Mouse (Mus musculus): ENCODE measurements around the gene Crb2. TPM values are rescaled to one million over a fixed set of nuclear protein-coding genes. Genes with fewer than 3 reads are reported as not detected.

Gene Crb2
- polyA plus RNA-seq, 1 experiment from 2014 or later, result 3.2 TPM

DNA sequence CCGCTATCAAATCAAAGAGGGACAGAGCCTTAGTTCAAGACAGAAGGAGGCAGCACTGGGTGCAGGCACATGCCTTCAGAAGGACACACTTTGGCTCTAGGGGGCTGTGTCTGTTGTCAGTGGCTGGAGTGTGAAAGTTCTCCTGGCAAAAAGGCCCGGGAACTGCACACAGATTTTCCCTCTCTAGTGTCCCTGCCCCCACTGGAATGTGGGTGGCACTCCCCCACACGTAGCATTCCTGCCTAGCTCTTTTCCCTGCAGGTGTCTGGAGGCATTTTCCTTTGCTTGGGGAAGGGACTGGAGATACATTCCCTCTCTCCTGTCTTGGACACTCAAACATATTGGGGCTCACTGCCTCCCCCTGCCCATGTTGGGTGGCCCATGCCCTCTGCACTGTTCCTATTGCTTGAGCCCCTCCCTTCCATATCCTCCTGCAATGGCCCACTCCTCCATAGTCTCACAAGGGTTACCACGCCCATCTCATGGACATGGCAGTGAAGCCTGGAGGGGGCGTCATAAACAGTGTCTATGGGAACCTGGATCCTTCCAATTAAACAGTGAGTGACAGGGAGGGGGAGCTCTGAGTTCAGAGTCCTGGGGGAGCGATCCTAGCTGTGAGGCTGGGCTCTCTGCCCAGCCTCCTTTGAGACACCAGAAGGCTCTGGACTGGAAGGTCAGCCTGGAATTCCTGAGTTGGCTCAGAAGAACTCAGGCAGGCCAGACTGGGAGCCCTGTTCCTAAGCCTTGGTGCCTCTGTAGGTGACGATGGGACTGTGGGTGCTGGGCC is 12.3 kb downstream of the Crb2 start:
- Histone ChIP-seq H3K4me2 (replicated peaks; ENCODE audit: low read depth, low read length) (no peak overlapping the region), H3K36me3 (ENCODE audit: control insufficient read depth, insufficient read depth, low read length) (no peaks in the 10 kb centered on the region), H3K27ac (ENCODE audit: low read depth, low read length) (no peak overlapping the region; the same call in 1 of the 2 replicates), H3K4me1 (ENCODE audit: control insufficient read depth, insufficient read depth, low read length) (peaks cover 23% of the 10 kb centered on the region; the same call in 1 of the 2 replicates), H3K9me3 (ENCODE audit: control insufficient read depth, low read length) (no peaks in the 10 kb centered on the region), H3K4me3 (ENCODE audit: low read length) (no peak overlapping the region), H3K27me3 (ENCODE audit: control insufficient read depth, insufficient read depth, low read length) (peaks cover 15% of the 10 kb centered on the region), H3K9ac (ENCODE audit: low read depth, low read length) (no peak overlapping the region)
- WGBS, result 58% methylated on average over 7 of the region's 7 CpGs
- peak; percentile 22; the same call in 1 of the 2 replicates for ATAC-seq (ENCODE audit: low FRiP score, low TSS enrichment)

DNA sequence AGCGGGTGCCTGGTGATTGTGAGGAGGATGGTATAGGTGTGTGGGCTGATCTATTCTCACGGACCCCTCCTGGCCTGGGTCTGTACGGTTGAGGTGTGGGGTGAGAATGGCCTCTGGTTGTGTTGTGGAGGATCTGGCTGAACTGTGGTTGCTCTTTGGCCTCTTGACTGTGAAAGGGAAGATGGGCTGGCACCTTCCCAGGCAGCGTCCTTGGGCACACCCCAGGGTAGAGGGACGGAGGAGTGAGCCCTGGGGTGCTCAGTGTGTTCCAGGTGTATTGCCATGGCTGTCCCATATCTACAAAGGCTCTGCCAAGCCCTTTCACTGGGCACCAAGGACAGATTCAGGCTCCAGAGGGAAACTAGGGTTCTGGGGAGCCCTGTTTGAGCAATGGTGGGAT is 13.0 kb downstream of the Crb2 start:
- H3K9ac ChIP-seq (ENCODE audit: low read depth, low read length), result no peak overlapping the region
- no peak overlapping the region for H3K4me2 ChIP-seq (replicated peaks; ENCODE audit: low read depth, low read length)
- H3K27ac ChIP-seq (ENCODE audit: low read depth, low read length), result no peak overlapping the region
- peaks cover 25% of the 10 kb centered on the region; the same call in 1 of the 2 replicates for H3K4me1 ChIP-seq (ENCODE audit: control insufficient read depth, insufficient read depth, low read length)
- H3K4me3 ChIP-seq (ENCODE audit: low read length), result no peak overlapping the region
- no peaks in the 10 kb centered on the region for H3K9me3 ChIP-seq (ENCODE audit: control insufficient read depth, low read length)
- H3K27me3 ChIP-seq (ENCODE audit: control insufficient read depth, insufficient read depth, low read length), result peaks cover 19% of the 10 kb centered on the region
- no peaks in the 10 kb centered on the region for H3K36me3 ChIP-seq (ENCODE audit: control insufficient read depth, insufficient read depth, low read length)
- 76% methylated on average over 5 of the region's 5 CpGs for WGBS
- no peak for ATAC-seq (ENCODE audit: low FRiP score, low TSS enrichment)

DNA sequence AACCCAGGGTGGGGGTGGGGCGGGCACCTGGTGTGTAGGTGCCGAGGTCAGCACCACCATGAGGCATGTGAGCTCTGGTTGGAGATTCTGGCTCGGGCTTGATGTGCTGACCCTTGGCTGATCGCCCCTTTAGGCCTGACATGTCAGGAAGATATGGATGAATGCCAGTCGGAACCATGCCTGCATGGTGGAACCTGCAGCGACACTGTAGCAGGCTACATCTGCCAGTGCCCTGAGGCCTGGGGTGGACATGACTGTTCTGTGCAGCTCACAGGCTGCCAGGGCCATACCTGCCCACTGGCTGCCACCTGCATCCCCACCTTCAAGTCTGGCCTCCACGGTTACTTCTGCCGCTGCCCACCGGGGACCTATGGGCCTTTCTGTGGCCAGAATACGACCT is 13.9 kb downstream of the Crb2 start:
- no peaks in the 10 kb centered on the region for H3K36me3 ChIP-seq (ENCODE audit: control insufficient read depth, insufficient read depth, low read length)
- no peak overlapping the region for H3K9ac ChIP-seq (ENCODE audit: low read depth, low read length)
- no peak for ATAC-seq (ENCODE audit: low FRiP score, low TSS enrichment)
- H3K4me1 ChIP-seq (ENCODE audit: control insufficient read depth, insufficient read depth, low read length), result peaks cover 19% of the 10 kb centered on the region; the same call in 1 of the 2 replicates
- WGBS, result 84% methylated on average over 10 of the region's 10 CpGs
- H3K27ac ChIP-seq (ENCODE audit: low read depth, low read length), result no peak overlapping the region
- no peaks in the 10 kb centered on the region for H3K9me3 ChIP-seq (ENCODE audit: control insufficient read depth, low read length)
- H3K4me2 ChIP-seq (replicated peaks; ENCODE audit: low read depth, low read length), result no peak overlapping the region
- peaks cover 19% of the 10 kb centered on the region for H3K27me3 ChIP-seq (ENCODE audit: control insufficient read depth, insufficient read depth, low read length)
- H3K4me3 ChIP-seq (ENCODE audit: low read length), result no peak overlapping the region

DNA sequence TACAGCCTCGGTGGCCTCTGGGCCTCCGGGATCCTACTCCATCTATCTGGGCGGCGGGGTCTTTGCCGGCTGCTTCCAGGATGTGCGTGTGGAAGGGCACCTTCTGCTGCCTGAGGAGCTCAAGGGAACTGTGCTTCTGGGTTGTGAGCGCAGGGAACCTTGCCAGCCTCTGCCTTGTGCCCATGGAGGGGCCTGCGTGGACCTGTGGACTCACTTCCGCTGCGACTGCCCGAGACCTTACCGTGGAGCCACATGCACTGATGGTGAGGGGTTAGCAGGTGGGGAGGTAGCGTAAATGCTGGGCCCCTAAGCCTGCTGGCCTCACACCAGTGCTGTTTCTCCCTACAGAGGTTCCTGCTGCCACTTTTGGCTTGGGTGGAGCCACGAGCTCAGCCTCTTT is 14.7 kb downstream of the Crb2 start:
- no peak overlapping the region for H3K27ac ChIP-seq (ENCODE audit: low read depth, low read length)
- ATAC-seq (ENCODE audit: low FRiP score, low TSS enrichment), result no peak
- H3K9ac ChIP-seq (ENCODE audit: low read depth, low read length), result no peak overlapping the region
- H3K4me2 ChIP-seq (replicated peaks; ENCODE audit: low read depth, low read length), result no peak overlapping the region
- H3K9me3 ChIP-seq (ENCODE audit: control insufficient read depth, low read length), result no peaks in the 10 kb centered on the region
- 95% methylated on average over 14 of the region's 14 CpGs for WGBS
- H3K4me3 ChIP-seq (ENCODE audit: low read length), result no peak overlapping the region
- peaks cover 22% of the 10 kb centered on the region; the same call in 1 of the 2 replicates for H3K4me1 ChIP-seq (ENCODE audit: control insufficient read depth, insufficient read depth, low read length)
- no peaks in the 10 kb centered on the region for H3K36me3 ChIP-seq (ENCODE audit: control insufficient read depth, insufficient read depth, low read length)
- peaks cover 19% of the 10 kb centered on the region for H3K27me3 ChIP-seq (ENCODE audit: control insufficient read depth, insufficient read depth, low read length)

DNA sequence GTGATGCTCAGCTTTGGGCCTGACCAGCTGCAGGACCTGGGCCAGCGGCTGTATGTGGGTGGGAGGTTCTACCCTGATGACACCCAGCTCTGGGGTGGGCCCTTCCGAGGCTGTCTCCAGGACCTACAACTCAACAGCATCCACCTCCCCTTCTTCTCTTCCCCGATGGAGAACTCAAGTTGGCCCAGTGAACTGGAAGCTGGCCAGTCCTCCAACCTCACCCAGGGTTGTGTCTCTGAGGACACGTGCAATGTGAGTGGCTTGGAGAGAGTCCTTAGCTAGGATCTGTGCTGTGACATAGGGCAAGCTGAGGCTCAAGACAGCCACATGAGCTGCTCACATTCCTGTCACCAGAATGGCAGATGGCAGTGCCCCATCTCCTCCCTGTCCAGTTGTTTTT is 15.3 kb downstream of the Crb2 start:
- H3K36me3 ChIP-seq (ENCODE audit: control insufficient read depth, insufficient read depth, low read length), result no peaks in the 10 kb centered on the region
- no peak overlapping the region for H3K9ac ChIP-seq (ENCODE audit: low read depth, low read length)
- peaks cover 14% of the 10 kb centered on the region for H3K27me3 ChIP-seq (ENCODE audit: control insufficient read depth, insufficient read depth, low read length)
- H3K4me2 ChIP-seq (replicated peaks; ENCODE audit: low read depth, low read length), result no peak overlapping the region
- no peak for ATAC-seq (ENCODE audit: low FRiP score, low TSS enrichment)
- peaks cover 22% of the 10 kb centered on the region; the same call in 1 of the 2 replicates for H3K4me1 ChIP-seq (ENCODE audit: control insufficient read depth, insufficient read depth, low read length)
- no peak overlapping the region for H3K27ac ChIP-seq (ENCODE audit: low read depth, low read length)
- H3K9me3 ChIP-seq (ENCODE audit: control insufficient read depth, low read length), result no peaks in the 10 kb centered on the region
- no peak overlapping the region for H3K4me3 ChIP-seq (ENCODE audit: low read length)
- 96% methylated on average over 4 of the region's 4 CpGs for WGBS

DNA sequence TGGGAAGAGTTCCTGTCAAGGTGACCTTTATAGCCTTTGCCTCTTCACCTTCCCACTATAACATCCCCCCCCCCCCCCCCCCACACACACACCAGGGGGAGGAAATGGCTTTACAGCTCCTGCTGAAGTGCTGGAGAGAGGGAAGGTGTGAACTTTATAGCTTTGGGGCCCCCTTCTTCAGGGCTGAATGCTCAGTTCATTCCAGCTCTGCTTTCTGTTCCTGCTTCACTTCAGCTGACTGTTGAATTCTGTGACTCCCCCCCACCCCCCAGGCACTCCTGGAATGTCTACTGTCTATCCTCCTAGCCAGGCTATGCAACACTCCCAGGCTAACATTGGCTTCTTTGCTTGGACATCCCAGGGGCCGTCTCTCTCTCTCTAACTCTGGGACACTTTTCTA is 20.0 kb downstream of the Crb2 start:
- WGBS, result 14% methylated on average over 1 of the region's 1 CpGs
- Histone ChIP-seq H3K9ac (ENCODE audit: low read depth, low read length) (no peak overlapping the region), H3K27ac (ENCODE audit: low read depth, low read length) (no peak overlapping the region), H3K9me3 (ENCODE audit: control insufficient read depth, low read length) (no peaks in the 10 kb centered on the region), H3K4me2 (replicated peaks; ENCODE audit: low read depth, low read length) (no peak overlapping the region), H3K27me3 (ENCODE audit: control insufficient read depth, insufficient read depth, low read length) (peaks cover 10% of the 10 kb centered on the region), H3K4me1 (ENCODE audit: control insufficient read depth, insufficient read depth, low read length) (0 out of 2 replicates have a peak, but pooled peaks cover 6% of the 10 kb centered on the region), H3K36me3 (ENCODE audit: control insufficient read depth, insufficient read depth, low read length) (0 out of 2 replicates have a peak, but pooled peaks cover 4% of the 10 kb centered on the region), H3K4me3 (ENCODE audit: low read length) (no peak overlapping the region)
- ATAC-seq (ENCODE audit: low FRiP score, low TSS enrichment), result no peak

DNA sequence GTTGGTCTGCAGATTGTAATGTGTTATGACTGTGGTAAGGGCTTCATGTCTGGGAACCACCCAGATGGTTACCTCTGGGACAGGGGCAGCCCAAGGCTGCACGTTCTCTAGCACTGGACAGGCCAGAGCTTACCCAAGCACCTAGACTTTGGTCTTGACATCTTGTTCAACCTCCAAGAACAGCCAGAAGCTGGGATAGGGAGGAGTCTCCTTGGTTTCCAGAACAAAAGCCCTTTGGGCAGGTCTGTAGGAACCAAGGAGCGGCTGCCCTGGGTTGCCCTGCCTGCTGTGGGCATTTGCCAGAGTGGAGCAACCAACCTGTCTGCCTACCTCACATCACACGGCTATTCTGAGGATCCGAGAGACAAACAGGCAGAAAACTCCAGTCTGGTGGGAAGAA is 21.0 kb downstream of the Crb2 start:
- Histone ChIP-seq H3K27ac (ENCODE audit: low read depth, low read length) (no peak overlapping the region), H3K4me2 (replicated peaks; ENCODE audit: low read depth, low read length) (no peak overlapping the region), H3K9ac (ENCODE audit: low read depth, low read length) (no peak overlapping the region), H3K4me3 (ENCODE audit: low read length) (no peak overlapping the region), H3K9me3 (ENCODE audit: control insufficient read depth, low read length) (no peaks in the 10 kb centered on the region), H3K27me3 (ENCODE audit: control insufficient read depth, insufficient read depth, low read length) (peaks cover 10% of the 10 kb centered on the region), H3K4me1 (ENCODE audit: control insufficient read depth, insufficient read depth, low read length) (0 out of 2 replicates have a peak, but pooled peaks cover 6% of the 10 kb centered on the region), H3K36me3 (ENCODE audit: control insufficient read depth, insufficient read depth, low read length) (0 out of 2 replicates have a peak, but pooled peaks cover 4% of the 10 kb centered on the region)
- no peak for ATAC-seq (ENCODE audit: low FRiP score, low TSS enrichment)
- WGBS, result 92% methylated on average over 4 of the region's 4 CpGs

DNA sequence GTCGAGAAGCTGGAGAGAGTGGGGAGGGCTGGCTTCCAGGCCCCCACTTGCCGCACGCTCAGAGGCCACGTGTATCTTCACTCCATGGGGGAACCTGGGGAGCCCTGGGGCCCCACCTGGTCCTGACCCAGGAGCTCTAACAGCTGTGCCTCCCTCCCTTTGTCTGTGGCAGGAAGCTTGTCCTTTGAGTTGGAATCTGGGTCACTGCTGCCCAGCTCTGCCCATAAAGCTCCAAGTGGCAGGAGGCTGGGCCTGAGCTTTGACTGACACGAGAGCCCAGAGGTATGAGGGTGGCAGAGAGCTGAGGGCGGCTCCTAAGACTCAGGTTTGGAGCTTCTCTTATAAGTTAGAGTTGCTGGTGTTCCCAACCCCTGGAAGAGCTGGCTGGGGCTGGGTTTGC is 23.1 kb downstream of the Crb2 start:
- H3K9ac ChIP-seq (ENCODE audit: low read depth, low read length), result no peak overlapping the region
- no peak for ATAC-seq (ENCODE audit: low FRiP score, low TSS enrichment)
- no peaks in the 10 kb centered on the region for H3K9me3 ChIP-seq (ENCODE audit: control insufficient read depth, low read length)
- 0 out of 2 replicates have a peak, but pooled peaks cover 3% of the 10 kb centered on the region for H3K4me1 ChIP-seq (ENCODE audit: control insufficient read depth, insufficient read depth, low read length)
- no peak overlapping the region for H3K4me3 ChIP-seq (ENCODE audit: low read length)
- H3K27ac ChIP-seq (ENCODE audit: low read depth, low read length), result no peak overlapping the region
- H3K27me3 ChIP-seq (ENCODE audit: control insufficient read depth, insufficient read depth, low read length), result no peaks in the 10 kb centered on the region
- 0 out of 2 replicates have a peak, but pooled peaks cover 4% of the 10 kb centered on the region for H3K36me3 ChIP-seq (ENCODE audit: control insufficient read depth, insufficient read depth, low read length)
- no peak overlapping the region for H3K4me2 ChIP-seq (replicated peaks; ENCODE audit: low read depth, low read length)
- WGBS, result 46% methylated on average over 6 of the region's 6 CpGs

DNA sequence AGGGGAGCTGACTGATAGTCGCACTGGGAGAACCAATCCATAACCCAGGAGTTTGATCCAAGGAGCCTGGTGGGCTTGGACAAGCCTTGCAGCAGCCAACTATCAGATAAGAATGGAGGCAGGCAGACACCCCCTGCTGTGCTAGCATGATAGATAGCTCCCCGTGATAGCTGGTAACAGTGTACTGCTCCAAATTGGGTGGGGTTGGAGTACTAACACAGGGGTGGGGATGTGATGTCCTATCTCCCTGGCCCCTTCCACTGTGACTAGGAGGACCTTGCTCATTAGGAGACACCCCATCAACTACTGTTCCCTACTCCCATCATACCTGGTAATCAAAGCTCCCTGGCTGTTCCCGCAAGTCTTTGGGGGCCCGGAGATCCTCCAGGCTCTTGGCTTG is 25.6 kb downstream of the Crb2 start:
- ATAC-seq (ENCODE audit: low FRiP score, low TSS enrichment), result no peak
- H3K4me3 ChIP-seq (ENCODE audit: low read length), result no peak overlapping the region
- no peaks in the 10 kb centered on the region for H3K9me3 ChIP-seq (ENCODE audit: control insufficient read depth, low read length)
- H3K27ac ChIP-seq (ENCODE audit: low read depth, low read length), result no peak overlapping the region
- no peaks in the 10 kb centered on the region for H3K4me1 ChIP-seq (ENCODE audit: control insufficient read depth, insufficient read depth, low read length)
- H3K36me3 ChIP-seq (ENCODE audit: control insufficient read depth, insufficient read depth, low read length), result 0 out of 2 replicates have a peak, but pooled peaks cover 4% of the 10 kb centered on the region
- 81% methylated on average over 4 of the region's 4 CpGs for WGBS
- H3K4me2 ChIP-seq (replicated peaks; ENCODE audit: low read depth, low read length), result no peak overlapping the region
- no peak overlapping the region for H3K9ac ChIP-seq (ENCODE audit: low read depth, low read length)
- H3K27me3 ChIP-seq (ENCODE audit: control insufficient read depth, insufficient read depth, low read length), result no peaks in the 10 kb centered on the region

Measured in kidney, embryonic 14.5 days (tissue).